Mouse (Mus musculus): ENCODE measurements around the gene Papola. TPM values are rescaled to one million over a fixed set of nuclear protein-coding genes. Genes with fewer than 3 reads are reported as not detected.

The Papola gene
- polyA plus RNA-seq, 1 experiment from 2014 or later: 164 TPM

- H3K4me2 ChIP-seq (ENCODE audit: low read depth, low read length): no peak overlapping the region
- no peak overlapping the region for H3K9ac ChIP-seq (ENCODE audit: low read depth, low read length)
- H3K36me3 ChIP-seq (ENCODE audit: control insufficient read depth, insufficient read depth, low read length): no peaks in the 10 kb centered on the region
- 94% methylated on average over 2 of the region's 2 CpGs for WGBS
- ATAC-seq: no peak
- no peak overlapping the region for H3K4me3 ChIP-seq (ENCODE audit: low read length)
- peaks cover 8% of the 10 kb centered on the region for H3K4me1 ChIP-seq (ENCODE audit: control insufficient read depth, insufficient read depth, low read length)
- H3K27me3 ChIP-seq (replicated peaks; ENCODE audit: control insufficient read depth, insufficient read depth, low read length): no peaks in the 10 kb centered on the region
- H3K9me3 ChIP-seq (ENCODE audit: control insufficient read depth, low read length): no peaks in the 10 kb centered on the region
- H3K27ac ChIP-seq (ENCODE audit: low read length): no peak overlapping the region
These were observed 3.1 kb downstream of the Papola start for GRCm38 (mm10) chr12:105787626-105788025.

- Histone ChIP-seq H3K9me3 (ENCODE audit: control insufficient read depth, low read length) (no peaks in the 10 kb centered on the region), H3K4me1 (ENCODE audit: control insufficient read depth, insufficient read depth, low read length) (peaks cover 8% of the 10 kb centered on the region), H3K36me3 (ENCODE audit: control insufficient read depth, insufficient read depth, low read length) (no peaks in the 10 kb centered on the region), H3K27ac (ENCODE audit: low read length) (no peak overlapping the region), H3K9ac (ENCODE audit: low read depth, low read length) (no peak overlapping the region), H3K27me3 (replicated peaks; ENCODE audit: control insufficient read depth, insufficient read depth, low read length) (no peaks in the 10 kb centered on the region), H3K4me3 (ENCODE audit: low read length) (no peak overlapping the region), H3K4me2 (ENCODE audit: low read depth, low read length) (no peak overlapping the region)
- no peak for ATAC-seq
- WGBS: 84% methylated on average over 6 of the region's 6 CpGs
These were observed 5.4 kb downstream of the Papola start for GRCm38 (mm10) chr12:105789885-105790284.

DNA sequence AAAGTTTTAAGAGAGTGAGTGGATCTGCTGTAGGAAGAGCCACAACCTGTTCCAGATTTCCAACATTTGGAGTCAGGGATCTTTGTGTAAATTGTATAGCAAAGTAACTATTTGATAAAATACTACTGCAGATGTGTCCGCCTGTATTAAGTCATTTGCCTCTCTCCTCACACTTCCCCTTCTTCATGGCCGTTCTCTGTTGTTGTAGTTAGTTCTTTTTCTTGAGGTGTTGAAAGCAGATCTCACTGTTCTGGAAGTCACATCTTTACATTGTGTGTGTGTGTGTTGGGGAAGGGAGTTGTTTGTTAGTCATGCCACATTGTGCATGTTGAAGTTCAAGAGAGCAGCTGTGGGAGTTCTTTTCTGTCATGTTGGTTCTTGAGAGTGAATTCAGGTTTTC, 10.4 kb downstream of the Papola start:
- H3K4me1 ChIP-seq (ENCODE audit: control insufficient read depth, insufficient read depth, low read length): peaks cover 14% of the 10 kb centered on the region; the same call in 1 of the 2 replicates
- no peaks in the 10 kb centered on the region for H3K9me3 ChIP-seq (ENCODE audit: control insufficient read depth, low read length)
- H3K27me3 ChIP-seq (replicated peaks; ENCODE audit: control insufficient read depth, insufficient read depth, low read length): no peaks in the 10 kb centered on the region
- no peak for ATAC-seq
- no peaks in the 10 kb centered on the region for H3K36me3 ChIP-seq (ENCODE audit: control insufficient read depth, insufficient read depth, low read length)
- no peak overlapping the region for H3K4me3 ChIP-seq (ENCODE audit: low read length)
- no peak overlapping the region for H3K27ac ChIP-seq (ENCODE audit: low read length)
- H3K4me2 ChIP-seq (ENCODE audit: low read depth, low read length): no peak overlapping the region
- no peak overlapping the region for H3K9ac ChIP-seq (ENCODE audit: low read depth, low read length)
- WGBS: 85% methylated on average over 2 of the region's 2 CpGs

GRCm38 (mm10) chr12:105798001-105798400, 13.5 kb downstream of the Papola start:
- H3K27me3 ChIP-seq (replicated peaks; ENCODE audit: control insufficient read depth, insufficient read depth, low read length): no peaks in the 10 kb centered on the region
- no peak overlapping the region for H3K4me2 ChIP-seq (ENCODE audit: low read depth, low read length)
- no peak overlapping the region for H3K27ac ChIP-seq (ENCODE audit: low read length)
- no peak overlapping the region for H3K9ac ChIP-seq (ENCODE audit: low read depth, low read length)
- no peaks in the 10 kb centered on the region for H3K9me3 ChIP-seq (ENCODE audit: control insufficient read depth, low read length)
- ATAC-seq: peak; percentile 71
- no peak overlapping the region for H3K4me3 ChIP-seq (ENCODE audit: low read length)
- H3K4me1 ChIP-seq (ENCODE audit: control insufficient read depth, insufficient read depth, low read length): peaks cover 14% of the 10 kb centered on the region; the same call in 1 of the 2 replicates
- no peaks in the 10 kb centered on the region; the same call in 1 of the 2 replicates for H3K36me3 ChIP-seq (ENCODE audit: control insufficient read depth, insufficient read depth, low read length)

DNA sequence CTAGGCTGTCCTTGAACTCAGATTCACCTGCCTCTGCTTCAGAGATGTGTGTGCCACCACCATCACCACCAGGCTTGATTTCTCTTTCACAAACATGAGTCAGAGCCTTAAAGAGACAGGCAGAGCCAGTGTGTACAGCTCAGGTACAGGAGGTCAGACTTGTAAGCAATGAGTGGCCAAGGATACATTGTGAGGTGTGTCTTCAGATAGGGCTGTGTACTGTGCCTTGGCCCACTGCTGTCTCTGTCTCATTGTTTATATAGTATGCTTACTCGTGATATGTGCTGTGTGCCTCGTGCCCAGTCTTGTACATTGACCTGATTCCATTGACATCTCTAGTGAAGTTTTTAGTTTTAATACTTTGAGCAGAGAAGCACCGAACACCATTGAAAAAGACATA, 21.3 kb downstream of the Papola start:
- 71% methylated on average over 3 of the region's 3 CpGs for WGBS
- H3K4me1 ChIP-seq (ENCODE audit: control insufficient read depth, insufficient read depth, low read length): no peaks in the 10 kb centered on the region
- H3K27ac ChIP-seq (ENCODE audit: low read length): no peak overlapping the region
- H3K4me2 ChIP-seq (ENCODE audit: low read depth, low read length): no peak overlapping the region
- no peak overlapping the region for H3K9ac ChIP-seq (ENCODE audit: low read depth, low read length)
- H3K36me3 ChIP-seq (ENCODE audit: control insufficient read depth, insufficient read depth, low read length): no peaks in the 10 kb centered on the region
- ATAC-seq: peak; percentile 91
- H3K27me3 ChIP-seq (replicated peaks; ENCODE audit: control insufficient read depth, insufficient read depth, low read length): no peaks in the 10 kb centered on the region
- H3K4me3 ChIP-seq (ENCODE audit: low read length): no peak overlapping the region
- H3K9me3 ChIP-seq (ENCODE audit: control insufficient read depth, low read length): no peaks in the 10 kb centered on the region

- WGBS: 96% methylated on average over 3 of the region's 3 CpGs
- no peak overlapping the region for H3K4me2 ChIP-seq (ENCODE audit: low read depth, low read length)
- H3K27ac ChIP-seq (ENCODE audit: low read length): no peak overlapping the region
- no peaks in the 10 kb centered on the region for H3K9me3 ChIP-seq (ENCODE audit: control insufficient read depth, low read length)
- H3K4me1 ChIP-seq (ENCODE audit: control insufficient read depth, insufficient read depth, low read length): no peaks in the 10 kb centered on the region
- H3K36me3 ChIP-seq (ENCODE audit: control insufficient read depth, insufficient read depth, low read length): no peaks in the 10 kb centered on the region
- no peaks in the 10 kb centered on the region for H3K27me3 ChIP-seq (replicated peaks; ENCODE audit: control insufficient read depth, insufficient read depth, low read length)
- ATAC-seq: no peak
- no peak overlapping the region for H3K4me3 ChIP-seq (ENCODE audit: low read length)
- H3K9ac ChIP-seq (ENCODE audit: low read depth, low read length): no peak overlapping the region
These were observed 21.7 kb downstream of the Papola start for GRCm38 (mm10) chr12:105806205-105806604.

DNA sequence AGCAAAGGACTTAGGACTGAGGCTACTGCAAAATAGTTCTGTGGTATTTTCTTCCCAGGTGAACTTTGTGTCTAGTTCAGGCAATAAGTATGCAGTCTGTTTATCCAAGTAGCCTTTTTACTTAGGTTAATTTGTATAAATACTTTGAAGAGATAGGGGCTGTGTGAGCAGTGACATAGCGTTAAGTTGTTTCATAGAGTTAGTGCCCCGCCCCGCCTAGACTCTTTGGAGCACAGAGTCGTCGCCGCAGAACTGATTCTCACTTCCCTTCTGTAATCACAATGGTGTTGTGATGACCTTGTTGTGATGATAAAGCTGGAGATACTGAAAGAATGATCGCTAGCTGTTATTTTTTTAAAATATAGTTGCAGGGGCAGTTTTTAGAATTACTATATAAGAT, 22.9 kb downstream of the Papola start:
- ATAC-seq: no peak
- H3K27ac ChIP-seq (ENCODE audit: low read length): no peak overlapping the region
- H3K36me3 ChIP-seq (ENCODE audit: control insufficient read depth, insufficient read depth, low read length): peaks cover 3% of the 10 kb centered on the region; the same call in 1 of the 2 replicates
- H3K9ac ChIP-seq (ENCODE audit: low read depth, low read length): no peak overlapping the region
- no peaks in the 10 kb centered on the region for H3K9me3 ChIP-seq (ENCODE audit: control insufficient read depth, low read length)
- no peak overlapping the region for H3K4me2 ChIP-seq (ENCODE audit: low read depth, low read length)
- no peaks in the 10 kb centered on the region for H3K4me1 ChIP-seq (ENCODE audit: control insufficient read depth, insufficient read depth, low read length)
- WGBS: 83% methylated on average over 7 of the region's 7 CpGs
- no peaks in the 10 kb centered on the region for H3K27me3 ChIP-seq (replicated peaks; ENCODE audit: control insufficient read depth, insufficient read depth, low read length)
- no peak overlapping the region for H3K4me3 ChIP-seq (ENCODE audit: low read length)

- Histone ChIP-seq H3K4me3 (ENCODE audit: low read length) (no peak overlapping the region), H3K27me3 (replicated peaks; ENCODE audit: control insufficient read depth, insufficient read depth, low read length) (no peaks in the 10 kb centered on the region), H3K4me1 (ENCODE audit: control insufficient read depth, insufficient read depth, low read length) (no peaks in the 10 kb centered on the region), H3K4me2 (ENCODE audit: low read depth, low read length) (no peak overlapping the region), H3K27ac (ENCODE audit: low read length) (no peak overlapping the region), H3K9me3 (ENCODE audit: control insufficient read depth, low read length) (no peaks in the 10 kb centered on the region), H3K9ac (ENCODE audit: low read depth, low read length) (no peak overlapping the region), H3K36me3 (ENCODE audit: control insufficient read depth, insufficient read depth, low read length) (peaks cover 3% of the 10 kb centered on the region; the same call in 1 of the 2 replicates)
- no peak for ATAC-seq
- 66% methylated on average over 3 of the region's 3 CpGs for WGBS
These were observed 24.5 kb downstream of the Papola start for GRCm38 (mm10) chr12:105808945-105809344.

DNA sequence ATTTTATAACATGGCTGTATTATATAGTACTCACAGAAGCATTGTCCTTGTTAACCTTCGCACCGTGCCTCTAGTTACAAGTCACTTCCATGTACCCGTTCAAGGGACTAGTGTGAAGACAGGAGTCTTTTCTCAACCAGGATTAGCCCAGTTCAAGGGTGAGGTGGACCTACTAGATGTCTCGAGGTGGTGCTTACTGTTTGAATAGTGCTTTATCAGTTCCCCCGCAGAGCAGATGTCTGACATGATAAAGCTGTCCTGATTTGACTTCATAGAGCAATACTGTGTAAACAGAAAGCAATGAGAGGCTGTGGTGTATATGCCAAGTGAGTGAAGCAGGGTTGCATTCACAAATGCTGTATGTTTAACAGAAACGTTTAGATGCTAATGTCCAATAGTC, 26.1 kb downstream of the Papola start:
- Histone ChIP-seq H3K9ac (ENCODE audit: low read depth, low read length) (no peak overlapping the region), H3K9me3 (ENCODE audit: control insufficient read depth, low read length) (no peaks in the 10 kb centered on the region), H3K27me3 (replicated peaks; ENCODE audit: control insufficient read depth, insufficient read depth, low read length) (no peaks in the 10 kb centered on the region), H3K27ac (ENCODE audit: low read length) (no peak overlapping the region), H3K36me3 (ENCODE audit: control insufficient read depth, insufficient read depth, low read length) (peaks cover 3% of the 10 kb centered on the region; the same call in 1 of the 2 replicates), H3K4me2 (ENCODE audit: low read depth, low read length) (no peak overlapping the region), H3K4me1 (ENCODE audit: control insufficient read depth, insufficient read depth, low read length) (no peaks in the 10 kb centered on the region), H3K4me3 (ENCODE audit: low read length) (no peak overlapping the region)
- ATAC-seq: no peak
- 74% methylated on average over 6 of the region's 6 CpGs for WGBS

- Histone ChIP-seq H3K4me2 (ENCODE audit: low read depth, low read length) (no peak overlapping the region), H3K27me3 (replicated peaks; ENCODE audit: control insufficient read depth, insufficient read depth, low read length) (no peaks in the 10 kb centered on the region), H3K36me3 (ENCODE audit: control insufficient read depth, insufficient read depth, low read length) (peaks cover 6% of the 10 kb centered on the region), H3K9me3 (ENCODE audit: control insufficient read depth, low read length) (no peaks in the 10 kb centered on the region), H3K4me3 (ENCODE audit: low read length) (no peak overlapping the region), H3K9ac (ENCODE audit: low read depth, low read length) (no peak overlapping the region), H3K27ac (ENCODE audit: low read length) (no peak overlapping the region), H3K4me1 (ENCODE audit: control insufficient read depth, insufficient read depth, low read length) (no peaks in the 10 kb centered on the region)
- ATAC-seq: no peak
- 89% methylated on average over 6 of the region's 6 CpGs for WGBS
These were observed 29.5 kb downstream of the Papola start for GRCm38 (mm10) chr12:105813957-105814356.
